Mouse (Mus musculus) midbrain, embryonic 12.5 days (tissue): ENCODE results near the gene Pou3f3. TPM values are rescaled to one million over a fixed set of nuclear protein-coding genes. Genes with fewer than 3 reads are reported as not detected.

Experiments
- ATAC-seq: fragments of 200-750 bp; cut with Nextera tagmentation; 2 replicates; pipeline ENCODE4 v1.8.0; 2017; ENCODE audit warnings: low read depth, moderate TSS enrichment, moderate library complexity; ENCODE audit not compliant: low FRiP score
- H3K27ac ChIP-seq: fragments of 300-500 bp; sonication (generic); replicated peaks from 2 replicates; pipeline ENCODE4 v1.5.1; 2016; ENCODE audit warnings: mild to moderate bottlenecking
- H3K27me3 ChIP-seq: fragments of 300-500 bp; sonication (generic); 2 replicates; pipeline ENCODE4 v1.6.1; 2016; ENCODE audit warnings: mild to moderate bottlenecking
- H3K36me3 ChIP-seq: fragments of 300-500 bp; sonication (generic); 2 replicates; pipeline ENCODE4 v1.6.1; 2016
- H3K4me1 ChIP-seq: fragments of 300-500 bp; sonication (generic); 2 replicates; pipeline ENCODE4 v1.6.1; 2016
- H3K4me2 ChIP-seq: fragments of 300-500 bp; sonication (generic); replicated peaks from 2 replicates; pipeline ENCODE4 v1.6.1; 2016; ENCODE audit warnings: mild to moderate bottlenecking, moderate library complexity
- H3K4me3 ChIP-seq: fragments of 300-500 bp; sonication (generic); 2 replicates; pipeline ENCODE4 v1.5.1; 2016; ENCODE audit warnings: mild to moderate bottlenecking
- H3K9ac ChIP-seq: fragments of 300-500 bp; sonication (generic); replicated peaks from 2 replicates; pipeline ENCODE4 v1.6.1; 2016; ENCODE audit warnings: mild to moderate bottlenecking, moderate library complexity
- H3K9me3 ChIP-seq: fragments of 300-500 bp; sonication (generic); 2 replicates; pipeline ENCODE4 v1.6.1; 2016; ENCODE audit warnings: mild to moderate bottlenecking
- WGBS: fragments of 180-500 bp; shearing (Covaris S2); methylation state at CpG from one replicate; pipeline ENCODE4 v1.1.7; 2016; 5-methylcytosine and 5-hydroxymethylcytosine counted together
- polyA plus RNA-seq: library from polyadenylated mRNA; unstranded; fragments of >200 nt; fragmentation: Nextera tagmentation; extraction: Ambion mirVana; gene quantifications from 2 replicates; pipeline ENCODE4 v1.2.1, GENCODE M21; 2016

Gene Pou3f3
- polyA plus RNA-seq, 1 experiment from 2014 or later = 37.6 TPM

GRCm38 (mm10) chr1:42687756-42688540 is 7.6 kb upstream of the Pou3f3 start:
- WGBS = 1% methylated on average over 7 of the region's 7 CpGs
- ATAC-seq = no peak
- peak overlapping the region; percentile 89 for H3K9ac ChIP-seq
- H3K4me2 ChIP-seq = peak overlapping the region; percentile 97
- peak overlapping the region; percentile 100 for H3K27ac ChIP-seq
- no peaks in the 10 kb centered on the region for H3K27me3 ChIP-seq
- peaks cover 60% of the 10 kb centered on the region for H3K4me1 ChIP-seq
- H3K4me3 ChIP-seq = peak overlapping the region; percentile 99
- no peaks in the 10 kb centered on the region for H3K36me3 ChIP-seq
- H3K9me3 ChIP-seq = no peaks in the 10 kb centered on the region

- WGBS = 6% methylated on average over 4 of the region's 4 CpGs
- no peaks in the 10 kb centered on the region for H3K36me3 ChIP-seq
- peak overlapping the region; percentile 100 for H3K27ac ChIP-seq
- peak overlapping the region; percentile 97 for H3K4me2 ChIP-seq
- H3K4me3 ChIP-seq = peak overlapping the region; percentile 99
- no peaks in the 10 kb centered on the region for H3K27me3 ChIP-seq
- no peak for ATAC-seq
- peaks cover 53% of the 10 kb centered on the region for H3K4me1 ChIP-seq
- peak overlapping the region; percentile 89 for H3K9ac ChIP-seq
- H3K9me3 ChIP-seq = no peaks in the 10 kb centered on the region
Measured at GRCm38 (mm10) chr1:42688541-42689125, 6.9 kb upstream of the Pou3f3 start.

GRCm38 (mm10) chr1:42690024-42690575 is 5.5 kb upstream of the Pou3f3 start:
- Histone ChIP-seq H3K27me3 (no peaks in the 10 kb centered on the region), H3K36me3 (no peaks in the 10 kb centered on the region), H3K4me3 (peak overlapping the region; percentile 99), H3K9me3 (no peaks in the 10 kb centered on the region), H3K27ac (peak overlapping the region; percentile 100), H3K4me1 (peaks cover 38% of the 10 kb centered on the region), H3K9ac (peak overlapping the region; percentile 89), H3K4me2 (peak overlapping the region; percentile 97)
- ATAC-seq = no peak
- WGBS = 4% methylated on average over 4 of the region's 4 CpGs

DNA sequence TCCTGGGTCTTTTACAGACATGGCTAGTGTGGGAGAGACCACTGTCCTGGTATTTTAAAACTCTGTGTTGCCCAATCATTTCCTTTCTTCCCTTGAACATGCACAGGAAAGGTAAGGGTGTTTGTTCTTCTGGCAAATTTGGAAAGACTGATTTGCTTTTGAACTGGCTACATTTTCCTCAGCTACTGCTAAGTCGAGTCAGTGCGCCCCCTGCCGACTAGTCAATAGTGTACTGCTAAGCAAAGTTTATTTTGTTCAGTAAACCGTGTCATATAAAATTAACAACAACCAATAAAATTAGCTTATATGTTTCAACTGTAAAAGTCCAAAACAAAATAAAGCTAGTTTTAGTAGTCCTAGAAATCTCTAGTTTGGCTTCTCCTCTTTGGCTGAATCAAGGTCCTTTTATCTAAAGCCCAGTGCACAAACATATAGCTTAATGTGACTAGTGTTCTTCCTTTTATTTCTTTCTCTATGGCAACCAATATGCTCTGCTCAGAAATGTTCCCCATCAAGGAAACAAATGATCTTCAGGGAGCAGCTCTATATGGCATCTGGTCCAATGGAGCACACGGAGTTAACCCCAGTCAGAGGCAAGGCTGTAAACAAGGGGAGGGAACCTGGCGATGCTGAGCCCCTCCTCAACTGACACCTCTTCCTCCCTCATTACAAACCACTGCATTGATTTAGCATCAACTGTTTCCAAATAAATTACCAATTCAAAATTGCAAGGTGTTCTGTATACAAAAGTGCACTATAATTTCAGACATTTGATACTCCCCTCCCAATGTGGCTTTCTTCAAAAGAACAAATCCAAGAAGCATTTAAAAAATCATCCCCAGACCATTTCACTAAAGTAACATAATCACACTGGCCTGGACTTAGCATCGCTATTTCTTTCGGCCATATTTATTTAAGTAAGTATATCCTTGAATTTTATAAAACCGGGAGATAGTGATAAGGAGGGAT is 4.1 kb upstream of the Pou3f3 start:
- ATAC-seq = no peak
- peaks cover 30% of the 10 kb centered on the region for H3K4me1 ChIP-seq
- peak overlapping the region; percentile 100 for H3K27ac ChIP-seq
- peak overlapping the region; percentile 89 for H3K9ac ChIP-seq
- WGBS = 0% methylated on average over 9 of the region's 9 CpGs
- H3K27me3 ChIP-seq = no peaks in the 10 kb centered on the region
- no peaks in the 10 kb centered on the region for H3K9me3 ChIP-seq
- no peaks in the 10 kb centered on the region for H3K36me3 ChIP-seq
- peak overlapping the region; percentile 97 for H3K4me2 ChIP-seq
- H3K4me3 ChIP-seq = peak overlapping the region; percentile 99

DNA sequence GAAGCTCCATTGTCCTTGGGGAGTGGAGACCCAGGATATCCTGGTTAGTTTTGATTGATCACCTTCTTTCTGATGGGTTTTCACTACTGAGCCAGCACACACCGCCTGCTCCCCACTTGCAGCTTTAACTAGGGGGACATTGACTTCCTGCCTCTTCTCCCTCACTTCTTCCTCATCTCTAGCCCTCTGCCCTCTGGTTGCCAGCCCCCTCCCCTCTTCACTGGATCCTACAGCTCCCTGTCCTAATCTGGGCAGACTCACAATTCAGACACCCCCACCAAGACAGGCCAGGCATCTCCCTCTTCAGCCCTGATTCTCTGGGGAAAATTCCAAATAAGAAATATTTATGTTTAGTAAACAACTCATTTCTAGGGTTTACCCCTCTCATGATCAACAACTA is 3.3 kb upstream of the Pou3f3 start:
- Histone ChIP-seq H3K4me3 (peak overlapping the region; percentile 99), H3K4me2 (peak overlapping the region; percentile 97), H3K9ac (peak overlapping the region; percentile 87), H3K9me3 (no peaks in the 10 kb centered on the region), H3K27ac (peak overlapping the region; percentile 100), H3K36me3 (peaks cover under 1% of the 10 kb centered on the region; the same call in 1 of the 2 replicates), H3K27me3 (no peaks in the 10 kb centered on the region), H3K4me1 (peaks cover 30% of the 10 kb centered on the region)
- 0% methylated on average over 1 of the region's 1 CpGs for WGBS
- no peak for ATAC-seq

DNA sequence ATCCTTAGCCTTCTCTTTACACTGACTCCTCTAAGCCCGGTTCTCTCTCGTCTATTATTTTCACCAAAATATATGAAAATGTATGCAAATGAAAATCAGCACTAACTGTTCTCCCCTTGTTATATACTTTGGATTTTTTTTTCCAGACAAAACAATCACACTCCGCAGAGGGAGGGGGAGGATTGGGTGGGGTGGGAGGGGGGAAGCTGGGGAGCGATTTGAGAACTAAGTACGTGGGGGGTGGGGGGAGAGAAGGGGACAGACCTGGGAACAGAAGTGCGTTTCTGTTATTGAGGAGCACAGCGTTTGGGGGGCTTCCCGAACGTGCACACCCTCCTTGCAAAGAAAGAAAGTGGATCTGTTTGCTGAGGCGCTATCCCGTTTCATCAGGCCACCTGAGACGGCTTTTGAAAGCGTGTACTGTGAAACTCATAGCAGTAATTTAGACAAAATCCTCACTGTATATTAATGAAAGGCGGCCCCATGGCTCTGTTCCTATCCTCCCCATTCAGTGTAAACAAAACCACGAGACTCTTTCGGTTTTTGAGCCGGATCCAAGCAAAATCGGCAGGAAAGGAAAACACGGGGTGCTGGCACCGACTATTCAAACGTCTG is 2.4 kb upstream of the Pou3f3 start:
- Histone ChIP-seq H3K9me3 (no peaks in the 10 kb centered on the region), H3K27me3 (no peaks in the 10 kb centered on the region), H3K4me2 (peak overlapping the region; percentile 97), H3K4me3 (peak overlapping the region; percentile 99), H3K27ac (peak overlapping the region; percentile 100), H3K4me1 (peaks cover 20% of the 10 kb centered on the region), H3K36me3 (peaks cover 10% of the 10 kb centered on the region), H3K9ac (peak overlapping the region; percentile 87)
- 1% methylated on average over 21 of the region's 21 CpGs for WGBS
- ATAC-seq = peak; percentile 1; the same call in 1 of the 2 replicates

DNA sequence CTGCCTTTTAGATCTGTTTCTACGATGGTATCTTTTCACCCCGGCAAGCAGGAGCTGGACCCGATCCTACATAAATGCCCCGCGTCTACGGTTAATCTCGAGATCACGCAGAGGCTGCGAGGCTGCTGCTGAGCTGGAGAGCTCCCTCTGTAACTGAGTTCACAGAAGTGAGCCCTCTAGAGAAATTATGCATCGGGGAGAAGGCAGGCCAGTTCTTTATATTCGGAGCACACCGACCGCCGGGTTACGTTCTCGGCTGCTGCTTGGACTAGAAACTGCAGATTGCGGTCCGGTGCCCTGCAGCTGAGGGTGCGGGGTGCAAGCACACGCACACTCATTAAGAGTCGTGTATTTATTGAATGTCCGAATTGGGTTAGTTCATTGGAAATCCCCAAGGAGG is 1.7 kb upstream of the Pou3f3 start:
- H3K4me1 ChIP-seq = peaks cover 14% of the 10 kb centered on the region
- H3K36me3 ChIP-seq = peaks cover 17% of the 10 kb centered on the region
- ATAC-seq = 0 out of 2 replicates have a peak, but pooled peaks have one; percentile 1
- H3K27ac ChIP-seq = peak overlapping the region; percentile 100
- H3K4me3 ChIP-seq = peak overlapping the region; percentile 99
- H3K9me3 ChIP-seq = no peaks in the 10 kb centered on the region
- H3K27me3 ChIP-seq = no peaks in the 10 kb centered on the region
- H3K9ac ChIP-seq = peak overlapping the region; percentile 87
- peak overlapping the region; percentile 97 for H3K4me2 ChIP-seq
- WGBS = 1% methylated on average over 22 of the region's 22 CpGs

DNA sequence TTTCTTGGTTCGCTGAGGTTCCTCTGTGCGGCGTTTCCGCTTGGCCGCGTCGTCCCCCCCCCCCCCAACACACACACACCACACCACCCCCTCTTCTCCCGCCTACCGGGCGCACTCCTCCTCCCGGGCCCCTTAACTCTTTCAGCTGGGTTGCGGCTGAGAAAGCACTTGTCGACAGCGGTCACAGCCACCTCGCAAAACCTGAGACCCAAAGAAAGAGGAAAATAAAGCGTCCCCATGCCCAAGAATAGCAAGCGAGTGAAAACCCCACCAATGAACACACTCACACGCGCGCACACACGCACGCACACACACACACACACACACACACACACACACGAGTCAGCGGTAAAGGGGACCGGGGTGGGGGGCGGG is 1.3 kb upstream of the Pou3f3 start:
- 0% methylated on average over 20 of the region's 26 CpGs for WGBS
- Histone ChIP-seq H3K36me3 (peaks cover 21% of the 10 kb centered on the region), H3K4me3 (peak overlapping the region; percentile 99), H3K27me3 (no peaks in the 10 kb centered on the region), H3K27ac (peak overlapping the region; percentile 100), H3K4me1 (peaks cover 10% of the 10 kb centered on the region), H3K9me3 (no peaks in the 10 kb centered on the region), H3K9ac (peak overlapping the region; percentile 87), H3K4me2 (peak overlapping the region; percentile 97)
- ATAC-seq = 0 out of 2 replicates have a peak, but pooled peaks have one; percentile 21

DNA sequence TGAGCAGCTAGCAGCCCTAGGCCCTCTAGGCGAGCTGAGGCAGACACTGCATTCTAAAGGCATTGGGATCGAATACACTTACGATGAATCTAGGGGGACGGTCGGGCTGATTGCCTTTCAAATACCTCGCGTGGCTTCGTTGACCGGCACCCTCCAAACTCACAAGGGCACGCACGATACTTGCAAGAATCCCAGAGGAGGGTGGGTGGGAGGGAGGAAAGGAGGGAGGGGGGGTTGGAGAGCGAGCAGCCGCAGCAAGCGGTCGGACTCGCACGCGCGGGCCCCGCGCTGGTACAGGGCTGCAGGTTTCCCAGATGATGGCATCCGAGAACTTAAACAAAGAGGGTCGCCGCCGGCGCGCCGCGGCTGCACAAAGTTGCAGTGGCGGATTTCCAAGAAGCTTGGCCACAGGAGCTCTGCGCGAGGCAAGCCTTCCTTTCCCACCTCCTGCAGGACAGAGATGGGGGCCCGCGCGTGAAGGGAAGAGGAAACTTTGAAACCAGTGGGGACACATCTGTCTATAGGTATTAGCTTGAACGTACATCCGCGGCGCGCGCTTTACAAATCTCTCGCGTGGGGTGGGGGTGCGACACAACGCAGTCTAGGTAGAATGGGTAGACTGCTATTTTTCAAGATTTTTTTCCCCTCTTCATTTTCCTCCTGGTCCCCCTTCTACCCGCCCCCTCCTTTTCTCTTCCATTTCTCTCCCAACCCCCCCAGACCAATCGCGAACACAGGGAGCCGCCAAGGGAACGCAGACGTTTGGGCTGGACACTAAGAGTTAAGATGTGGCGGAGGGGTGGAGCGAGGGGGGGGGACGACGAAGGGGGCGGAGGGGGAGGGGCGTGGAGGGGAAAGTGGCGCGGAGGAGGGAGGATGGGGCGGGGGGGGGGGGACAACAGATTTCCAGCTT is 647 bp upstream of the Pou3f3 start:
- peak; percentile 70 for ATAC-seq
- H3K4me3 ChIP-seq = peak overlapping the region; percentile 99

DNA sequence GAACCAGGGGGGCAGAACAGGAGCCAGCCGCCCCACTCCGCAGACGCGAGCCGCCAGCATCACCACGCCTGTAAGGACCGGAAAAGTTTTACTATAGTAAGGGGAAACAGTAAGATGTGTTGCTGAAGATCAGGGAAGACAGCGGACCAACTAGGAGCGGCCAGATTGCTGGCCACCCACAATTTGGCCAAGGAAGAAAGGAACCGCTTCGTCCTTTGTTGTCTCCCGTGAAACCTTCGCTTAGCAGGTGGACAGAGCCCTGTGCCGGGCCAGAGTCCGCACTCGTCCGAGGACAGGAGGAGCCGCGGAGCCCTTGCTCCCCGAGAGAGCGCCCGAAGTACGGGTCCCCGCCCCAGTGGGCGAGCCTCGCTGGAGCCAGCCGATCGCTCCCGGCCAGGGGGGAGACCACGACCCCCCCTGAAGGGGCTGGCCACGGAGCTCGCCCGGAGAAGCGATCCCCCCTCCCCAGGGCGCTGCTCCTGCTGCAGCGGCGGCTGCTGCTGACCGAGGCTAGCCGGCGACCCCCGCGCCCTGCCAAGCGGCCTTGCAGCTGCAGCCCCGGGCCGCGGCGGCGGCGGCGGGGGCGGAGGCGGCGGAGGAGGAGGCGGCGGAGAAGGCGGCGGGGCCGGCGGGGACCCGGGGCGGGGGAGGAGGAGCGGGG is 933 bp downstream of the Pou3f3 start:
- WGBS = 1% methylated on average over 28 of the region's 62 CpGs
- H3K36me3 ChIP-seq = peaks cover 25% of the 10 kb centered on the region
- ATAC-seq = no peak

More for the DNA sequence above, 647 bp upstream of the Pou3f3 start:
- WGBS = under 1% methylated on average over 53 of the region's 60 CpGs
- H3K9ac ChIP-seq = peak overlapping the region; percentile 87
- H3K4me2 ChIP-seq = peak overlapping the region; percentile 97
- H3K9me3 ChIP-seq = no peaks in the 10 kb centered on the region
- H3K27ac ChIP-seq = peak overlapping the region; percentile 100
- H3K36me3 ChIP-seq = peaks cover 25% of the 10 kb centered on the region
- H3K4me1 ChIP-seq = peaks cover 3% of the 10 kb centered on the region; the same call in 1 of the 2 replicates
- H3K27me3 ChIP-seq = no peaks in the 10 kb centered on the region

More for the DNA sequence above, 933 bp downstream of the Pou3f3 start:
- Histone ChIP-seq H3K4me3 (peak overlapping the region; percentile 99), H3K27me3 (no peaks in the 10 kb centered on the region), H3K9me3 (no peaks in the 10 kb centered on the region), H3K9ac (peak overlapping the region; percentile 100), H3K27ac (peak overlapping the region; percentile 100), H3K4me1 (peaks cover 2% of the 10 kb centered on the region; the same call in 1 of the 2 replicates), H3K4me2 (peak overlapping the region; percentile 97)
